Mouse (Mus musculus): ENCODE results near the gene Ak4.

Gene Ak4

GRCm38 (mm10) chr4:101462065-101462464, 43.0 kb downstream of the Ak4 start:
- no peak for DNase-seq

- no peak for DNase-seq
Measured at GRCm38 (mm10) chr4:101466264-101466663, 47.2 kb downstream of the Ak4 start.

- DNase-seq: no peak
Measured at GRCm38 (mm10) chr4:101469242-101469641, 50.2 kb downstream of the Ak4 start.

GRCm38 (mm10) chr4:101470543-101470942, 51.5 kb downstream of the Ak4 start:
- DNase-seq: peak; percentile 15

- no peak for DNase-seq
Measured at GRCm38 (mm10) chr4:101472767-101473166, 53.7 kb downstream of the Ak4 start.

GRCm38 (mm10) chr4:101490320-101490917, 71.3 kb downstream of the Ak4 start:
- no peak for DNase-seq

GRCm38 (mm10) chr4:101491704-101492103, 72.6 kb downstream of the Ak4 start:
- no peak for DNase-seq

- no peak for DNase-seq
Measured at GRCm38 (mm10) chr4:101493611-101494197, 74.6 kb downstream of the Ak4 start.

- no peak for DNase-seq
Measured at GRCm38 (mm10) chr4:101496188-101496533, 77.1 kb downstream of the Ak4 start.

GRCm38 (mm10) chr4:101496534-101497237, 77.6 kb downstream of the Ak4 start, which contains the start of gene Dnajc6:
TSS of gene Dnajc6 (plus strand) at chr4:101496648.
- DNase-seq: peak; percentile 75

- DNase-seq: no peak
Measured at GRCm38 (mm10) chr4:101497336-101497735, 78.3 kb downstream of the Ak4 start.

- no peak for DNase-seq
Measured at GRCm38 (mm10) chr4:101504470-101505007, 85.5 kb downstream of the Ak4 start.

- DNase-seq: no peak
Measured at GRCm38 (mm10) chr4:101505966-101506365, 86.9 kb downstream of the Ak4 start.

GRCm38 (mm10) chr4:101506372-101506771, 87.3 kb downstream of the Ak4 start:
- no peak for DNase-seq

- peak; percentile 84 for DNase-seq
Measured at GRCm38 (mm10) chr4:101507571-101508422, 88.7 kb downstream of the Ak4 start.

- DNase-seq: no peak
Measured at GRCm38 (mm10) chr4:101508431-101508830, 89.4 kb downstream of the Ak4 start.

- peak; percentile 81 for DNase-seq
Measured at GRCm38 (mm10) chr4:101508851-101509577, 89.9 kb downstream of the Ak4 start.

- no peak for DNase-seq
Measured at GRCm38 (mm10) chr4:101510111-101510903, 91.2 kb downstream of the Ak4 start.

GRCm38 (mm10) chr4:101510904-101511210, 91.8 kb downstream of the Ak4 start:
- no peak for DNase-seq

GRCm38 (mm10) chr4:101511768-101512521, 92.9 kb downstream of the Ak4 start:
- DNase-seq: no peak

- DNase-seq: no peak
Measured at GRCm38 (mm10) chr4:101513251-101513650, 94.2 kb downstream of the Ak4 start.

Data from thymus, postnatal 4 days (tissue).